Mouse (Mus musculus) natural killer cell, adult 2 months (primary cell): ENCODE measurements at regions not wholly inside any gene's neighbourhood (a gene's known extent, or its start where the extent isn't known, plus 50 kb on each side); places are given as distances from the start of the nearest gene placed in this dataset.
"Not testable (repeated sequence)": the region's sequence is repeated elsewhere in the genome, so short reads cannot be mapped to it uniquely, and the experiment has no call there.

Experiments used
- DNase-seq, 2 experiments: peaks; one replicate each; pipeline ENCODE4 v3.0.0; 2022; ENCODE audit warnings: low spot score in 2 of 2

GRCm38 (mm10) chr12:106308291-106308955 lies 298.4 kb downstream of the Vrk1 start:
- DNase-seq = no peak

GRCm38 (mm10) chr12:106308956-106309610 lies 299.1 kb downstream of the Vrk1 start:
- no peak for DNase-seq

- no peak for DNase-seq
Measured at GRCm38 (mm10) chr12:106310171-106310570, 300.1 kb downstream of the Vrk1 start.

DNA sequence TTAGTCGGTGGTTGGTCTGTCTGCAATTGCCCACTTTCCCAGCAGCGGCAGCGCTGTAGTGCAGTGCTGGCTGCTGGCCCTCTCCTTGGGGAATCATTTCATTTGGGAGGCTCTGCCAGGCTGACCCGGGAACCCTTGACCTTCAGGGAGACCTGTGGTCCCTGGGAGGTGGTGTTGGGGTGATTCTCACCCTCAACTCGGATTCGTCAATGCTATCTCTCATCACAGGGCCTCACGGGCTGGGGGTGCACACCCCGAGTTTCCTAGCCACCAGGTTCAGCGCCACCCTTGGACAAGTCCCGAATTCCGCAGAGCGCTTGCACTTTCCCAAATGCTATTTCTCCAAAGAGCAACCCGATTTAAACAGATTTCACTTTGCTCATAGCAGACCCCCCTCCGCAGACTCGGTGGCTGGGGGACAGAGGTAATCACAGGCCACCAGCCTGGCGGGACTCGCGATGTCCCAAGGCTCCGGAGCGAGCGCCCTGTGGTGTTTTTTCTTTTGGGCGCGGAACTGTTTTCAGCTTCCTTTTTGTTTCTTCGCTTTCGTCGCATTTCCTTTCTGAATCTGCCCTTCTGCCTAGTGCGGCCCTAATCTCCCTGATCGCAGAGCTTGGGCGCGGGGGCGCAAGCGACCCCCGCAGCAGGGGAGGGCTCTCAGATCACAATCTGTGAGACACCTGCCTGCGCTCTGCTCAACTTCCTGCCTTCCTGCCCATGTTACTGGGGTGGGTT lies 300.7 kb downstream of the Vrk1 start:
- no peak for DNase-seq

GRCm38 (mm10) chr12:106311320-106311825 lies 301.3 kb downstream of the Vrk1 start:
- no peak for DNase-seq

DNA sequence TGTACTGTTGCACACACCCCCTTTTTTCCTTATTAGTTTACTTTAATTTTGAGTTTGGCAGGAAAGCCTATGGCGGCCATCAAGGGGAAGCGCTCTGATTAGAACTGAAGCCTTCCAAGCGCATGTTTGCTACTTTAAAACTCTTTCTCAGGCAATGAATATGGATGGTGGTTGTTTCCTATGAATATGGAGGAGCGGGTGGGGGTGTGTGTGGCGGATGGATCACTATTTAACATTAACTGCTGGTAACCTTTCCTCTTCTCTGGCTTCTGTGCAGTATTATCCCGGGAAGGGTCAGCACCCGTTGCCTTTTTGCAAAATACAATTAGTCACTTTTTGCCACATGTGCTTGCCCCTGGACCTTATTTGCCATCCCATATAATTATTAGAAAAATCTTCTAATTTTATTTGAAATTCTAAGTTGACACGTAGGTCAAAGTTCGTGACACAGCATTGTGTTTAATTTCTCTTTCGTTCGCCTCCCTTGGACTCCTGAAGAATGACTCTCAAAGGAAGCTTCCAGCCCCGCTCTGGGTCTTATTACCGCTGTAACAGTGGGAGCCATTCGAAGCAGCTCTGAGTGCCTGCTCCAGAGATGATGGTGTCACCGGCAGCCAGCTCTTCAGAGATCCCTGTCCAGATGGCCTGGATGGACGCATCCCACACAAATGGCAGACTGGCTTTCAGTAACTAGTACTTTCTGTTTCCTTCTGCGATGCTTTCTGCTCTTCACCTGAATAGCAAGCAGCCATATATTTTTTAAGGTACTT lies 302.0 kb downstream of the Vrk1 start:
- no peak for DNase-seq

GRCm38 (mm10) chr12:106317738-106318137 lies 307.7 kb downstream of the Vrk1 start:
- DNase-seq = no peak

GRCm38 (mm10) chr12:106321511-106321910 lies 311.5 kb downstream of the Vrk1 start:
- DNase-seq = no peak

GRCm38 (mm10) chr12:106326611-106327010 lies 316.6 kb downstream of the Vrk1 start:
- no peak for DNase-seq

DNA sequence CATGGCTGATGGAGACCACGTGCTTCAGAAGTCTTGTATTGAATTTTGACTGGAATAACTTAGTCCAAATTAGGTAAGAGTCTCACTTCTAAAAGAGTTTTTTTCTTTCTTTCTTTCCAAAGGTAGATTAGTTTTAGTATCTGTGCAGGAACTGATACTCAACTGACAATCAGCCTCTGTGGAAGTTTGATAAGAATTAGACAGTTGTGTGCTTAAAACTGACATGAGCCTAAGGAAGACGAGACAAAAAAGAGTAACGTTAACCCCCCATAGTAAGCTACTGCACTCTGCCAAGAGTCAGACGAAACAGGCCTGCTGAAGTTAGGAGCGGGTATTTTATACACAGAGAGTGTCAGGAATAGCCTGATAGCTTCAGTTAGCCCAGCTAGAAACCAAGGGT lies 317.3 kb downstream of the Vrk1 start:
- no peak for DNase-seq

DNA sequence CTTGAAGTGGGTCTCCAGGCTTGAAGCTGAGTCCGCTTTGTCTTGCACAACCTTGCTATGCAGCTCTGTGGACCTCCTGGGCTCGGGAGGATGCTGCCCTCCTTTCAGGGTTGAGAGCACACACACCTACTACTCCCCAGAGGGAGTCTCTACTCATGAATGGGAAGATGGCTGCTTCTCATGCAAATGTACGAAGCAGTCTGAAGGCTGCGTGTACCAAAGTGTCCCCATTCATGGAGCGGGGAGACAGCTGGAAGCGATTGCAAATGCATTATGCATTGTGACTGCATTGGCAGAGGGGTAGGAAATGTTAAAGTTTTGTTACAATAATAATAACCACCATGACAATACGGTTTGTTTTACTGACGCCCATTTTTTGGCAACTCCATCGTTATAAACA lies 347.8 kb downstream of the Vrk1 start:
- DNase-seq = no peak

DNA sequence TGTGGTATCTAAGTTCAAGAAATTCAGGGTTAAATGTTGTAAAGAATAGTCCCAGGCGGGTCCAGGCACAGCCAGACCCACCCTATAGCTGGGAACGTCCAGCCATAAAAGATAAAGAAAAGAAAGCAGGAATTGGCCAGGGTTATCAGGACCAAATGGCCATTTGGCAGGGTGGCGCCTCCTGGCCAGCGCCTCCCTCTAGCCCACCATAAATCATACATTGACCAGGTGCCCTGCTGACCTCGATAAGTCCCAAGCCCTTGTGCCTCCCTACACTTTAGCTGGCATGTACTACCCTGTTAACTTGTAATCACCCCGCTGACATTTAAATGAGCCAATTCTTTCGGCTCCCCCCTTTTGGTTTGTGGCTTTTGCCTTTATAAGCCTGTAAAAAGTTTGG lies 351.6 kb downstream of the Vrk1 start:
- DNase-seq = not testable (repeated sequence)

- no peak for DNase-seq
Measured at GRCm38 (mm10) chr12:106374840-106375375, 364.9 kb downstream of the Vrk1 start.

DNA sequence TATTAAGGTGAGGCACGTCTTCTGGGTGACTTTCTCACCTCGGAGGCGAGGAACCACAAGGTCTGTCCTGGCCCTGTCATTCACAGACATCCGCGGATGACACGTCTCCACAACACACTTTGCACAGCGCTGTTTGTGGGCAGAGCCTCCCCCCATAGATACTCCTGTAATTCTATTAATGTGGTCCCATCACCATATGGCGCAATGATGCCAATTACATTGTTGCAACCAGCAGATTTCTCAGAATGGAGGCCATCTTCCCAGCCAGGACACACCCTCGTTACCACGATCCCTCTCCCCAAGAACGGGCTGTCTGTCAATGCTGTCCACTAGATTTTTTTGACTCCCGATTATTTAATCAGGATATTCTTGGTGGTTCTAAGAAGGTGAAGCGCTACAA lies 365.9 kb downstream of the Vrk1 start:
- DNase-seq = no peak

- DNase-seq = no peak
Measured at GRCm38 (mm10) chr12:106376783-106377182, 366.8 kb downstream of the Vrk1 start.

DNA sequence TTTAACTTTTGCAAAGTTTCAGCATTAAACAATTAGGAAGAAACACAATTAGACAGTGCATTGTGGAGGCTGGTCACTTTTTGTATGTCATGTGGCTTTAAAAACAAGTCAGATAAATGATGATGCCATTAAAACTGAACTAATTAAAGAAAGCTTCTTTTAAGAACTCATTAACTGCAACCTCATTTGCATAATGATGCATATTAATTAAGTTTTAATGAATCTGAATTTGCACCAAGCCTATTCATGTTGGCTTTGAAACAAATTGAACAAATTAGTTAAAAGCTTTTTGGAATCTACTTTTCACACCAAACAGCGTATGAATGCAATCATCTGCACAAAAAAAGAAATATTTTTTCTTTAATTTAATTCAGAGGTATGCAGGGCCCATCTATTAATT lies 367.3 kb downstream of the Vrk1 start:
- DNase-seq = no peak

DNA sequence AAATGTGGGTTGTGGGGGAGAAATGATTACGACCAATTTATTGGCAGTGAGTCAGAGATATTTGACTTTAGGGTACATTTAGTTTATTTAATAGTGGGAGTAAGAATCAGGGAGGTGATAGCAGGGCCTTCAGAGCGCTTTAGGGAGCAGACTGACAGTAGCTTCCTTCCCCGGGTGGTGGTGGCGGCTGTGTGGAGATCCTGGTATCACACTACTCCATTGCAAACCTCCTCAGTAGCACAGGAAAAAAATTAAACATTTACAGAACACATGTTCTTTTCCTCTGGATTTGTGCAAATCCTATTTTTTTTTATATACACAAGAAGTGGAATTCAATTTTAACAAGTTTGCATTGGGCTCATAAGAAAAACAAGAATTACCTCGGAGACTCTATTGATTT lies 367.7 kb downstream of the Vrk1 start:
- DNase-seq = no peak

- DNase-seq = no peak
Measured at GRCm38 (mm10) chr12:106378303-106379075, 368.5 kb downstream of the Vrk1 start.

DNA sequence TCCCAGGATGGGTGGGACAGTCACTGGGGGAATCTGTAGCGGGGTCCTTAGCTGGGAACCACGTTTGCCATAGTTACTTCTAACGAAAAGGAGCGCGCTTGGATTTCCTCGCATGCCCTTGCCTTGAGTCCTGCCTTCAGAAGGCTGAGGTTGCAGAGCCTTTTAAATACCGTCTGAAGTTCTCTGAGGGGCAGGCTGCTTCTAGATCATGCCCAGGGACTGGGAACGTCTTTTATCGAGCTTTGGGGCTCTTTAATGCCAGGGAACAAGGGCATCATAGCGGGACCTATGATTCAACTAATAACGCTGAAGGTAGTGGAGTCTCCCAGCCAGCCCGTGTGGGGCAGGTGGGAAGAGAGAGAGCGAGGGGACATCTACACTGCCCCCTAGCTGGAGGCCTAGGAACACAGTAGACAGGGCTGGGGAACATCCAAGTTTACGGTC lies 369.1 kb downstream of the Vrk1 start:
- no peak for DNase-seq

DNA sequence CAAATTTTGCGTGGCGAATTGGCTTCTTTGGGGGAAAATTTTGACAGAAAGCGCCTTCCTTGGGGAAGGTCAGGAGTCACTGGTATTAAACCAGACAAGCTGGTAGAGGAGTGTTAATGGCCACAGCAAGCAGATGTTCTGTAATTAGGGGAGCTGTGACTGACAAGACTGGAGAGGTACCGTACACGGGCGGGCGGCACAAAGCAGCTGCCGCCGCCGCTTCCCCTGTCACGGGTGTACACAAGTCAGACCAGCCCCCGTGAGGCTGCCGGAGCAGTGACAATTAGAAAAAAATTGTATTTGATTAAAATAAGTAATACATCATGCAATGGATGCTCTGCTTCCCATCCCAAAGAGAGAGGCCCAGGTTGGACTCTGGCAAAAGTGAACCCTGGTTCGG lies 369.8 kb downstream of the Vrk1 start:
- DNase-seq = no peak

GRCm38 (mm10) chr12:106381821-106382220 lies 371.8 kb downstream of the Vrk1 start:
- DNase-seq = no peak
